Mouse (Mus musculus): ENCODE results near the gene Lyrm4. TPM values are rescaled to one million over a fixed set of nuclear protein-coding genes. Genes with fewer than 3 reads are reported as not detected.

Gene Lyrm4
- total and polyA plus RNA-seq, 3 experiments = 22.6 to 25.4 TPM; not detected in 1

GRCm38 (mm10) chr13:35947354-35948000 is 169.8 kb downstream of the Lyrm4 start:
- H3K79me2 ChIP-seq (ENCODE audit: control insufficient read depth, insufficient read depth, low read length, poor library complexity) = no peaks in the 10 kb centered on the region
- H3K27me3 ChIP-seq (ENCODE audit: control insufficient read depth in 1 of 2, insufficient read depth in 2 of 2, low read length in 2 of 2) = no peaks in the 10 kb centered on the region
- H3K27ac ChIP-seq (ENCODE audit: control insufficient read depth, low read depth, low read length) = no peak overlapping the region
- H3K36me3 ChIP-seq (ENCODE audit: control insufficient read depth in 1 of 2, insufficient read depth in 2 of 2, low read length in 2 of 2) = no peaks in the 10 kb centered on the region
- no peak overlapping the region for H3K9ac ChIP-seq (ENCODE audit: control insufficient read depth, low read depth, low read length, poor library complexity, severe bottlenecking)
- no peaks in the 10 kb centered on the region for H3K9me3 ChIP-seq (replicated peaks; ENCODE audit: insufficient read depth, low read length)
- DNase-seq (ENCODE audit: low read depth, low spot score) = peak; percentile 83
- H3K4me3 ChIP-seq (ENCODE audit: control insufficient read depth in 1 of 2, insufficient read depth in 1 of 2, low read depth in 2 of 2, low read length in 2 of 2) = no peak overlapping the region
- H3K4me1 ChIP-seq (ENCODE audit: control insufficient read depth in 1 of 2, insufficient read depth in 2 of 2, low read length in 2 of 2) = no peaks in the 10 kb centered on the region
- peak; percentile 97 for TF ChIP-seq SMC3 (IDR thresholded peaks at IDR 0.05; ENCODE audit: low read depth, low read length)
- no peak for TF ChIP-seq POLR2AphosphoS5 (IDR thresholded peaks at IDR 0.05; ENCODE audit: borderline replicate concordance, low read depth, low read length)
- no peak for TF ChIP-seq TAL1 (IDR thresholded peaks at IDR 0.05; ENCODE audit: low read length)
- no peak for TF ChIP-seq JUND (IDR thresholded peaks at IDR 0.05; ENCODE audit: low read depth, low read length)
- TF ChIP-seq MEF2A (IDR thresholded peaks at IDR 0.05; ENCODE audit: extremely low read depth, insufficient replicate concordance, low read depth, low read length, poor library complexity, severe bottlenecking) = no peak
- TF ChIP-seq ELF1 (IDR thresholded peaks at IDR 0.05; ENCODE audit: low read depth, low read length) = no peak
- no peak for TF ChIP-seq NRF1 (IDR thresholded peaks at IDR 0.05; ENCODE audit: insufficient read depth, low read depth, low read length, poor library complexity, severe bottlenecking)
- TF ChIP-seq ZKSCAN1 (IDR thresholded peaks at IDR 0.05; ENCODE audit: low read depth, low read length) = no peak
- TF ChIP-seq MYC (IDR thresholded peaks at IDR 0.05; ENCODE audit: low read depth, low read length) = peak; percentile 59; the same call in 1 of the 2 replicates
- TF ChIP-seq CTCF (IDR thresholded peaks at IDR 0.05 in 2 of 3, conservative IDR thresholded peaks at IDR 0.05 in 1 of 3; ENCODE audit: control insufficient read depth in 1 of 3, insufficient read depth in 1 of 3, low read depth in 2 of 3, low read length in 3 of 3, poor library complexity in 1 of 3, severe bottlenecking in 1 of 3) = peak; percentile 87 to 94 (median 89)
- TF ChIP-seq BHLHE40 (IDR thresholded peaks at IDR 0.05; ENCODE audit: borderline replicate concordance, low read depth, low read length) = 0 out of 2 replicates have a peak, but pooled peaks have one; percentile 10
- TF ChIP-seq MAFK (IDR thresholded peaks at IDR 0.05; ENCODE audit: borderline replicate concordance, low read depth, low read length) = no peak
- no peak for TF ChIP-seq NELFE (IDR thresholded peaks at IDR 0.05; ENCODE audit: low read depth, low read length)
- TF ChIP-seq ZC3H11A (IDR thresholded peaks at IDR 0.05; ENCODE audit: low read depth, low read length) = peak; percentile 98
- no peak for TF ChIP-seq POLR2A (IDR thresholded peaks at IDR 0.05; ENCODE audit: control insufficient read depth in 1 of 2, insufficient read depth in 1 of 2, low read depth in 1 of 2, low read length in 2 of 2, poor library complexity in 1 of 2)
- no peak for TF ChIP-seq USF2 (IDR thresholded peaks at IDR 0.05; ENCODE audit: borderline replicate concordance in 1 of 2, insufficient read depth in 1 of 2, low read depth in 1 of 2, low read length in 2 of 2)
- TF ChIP-seq MYB (IDR thresholded peaks at IDR 0.05; ENCODE audit: low read depth, low read length) = no peak
- no peak for TF ChIP-seq CHD1 (IDR thresholded peaks at IDR 0.05; ENCODE audit: low read depth, low read length)
- no peak for TF ChIP-seq MAZ (IDR thresholded peaks at IDR 0.05; ENCODE audit: low read depth, low read length)
- no peak for TF ChIP-seq ETS1 (IDR thresholded peaks at IDR 0.05; ENCODE audit: low read depth, low read length)
- peak; percentile 61 for TF ChIP-seq SIN3A (IDR thresholded peaks at IDR 0.05; ENCODE audit: low read length)
- TF ChIP-seq MXI1 (IDR thresholded peaks at IDR 0.05; ENCODE audit: low read depth, low read length) = 0 out of 2 replicates have a peak, but pooled peaks have one; percentile 28
- no peak for TF ChIP-seq MAX (IDR thresholded peaks at IDR 0.05; ENCODE audit: low read length)
- no peak for TF ChIP-seq CHD2 (IDR thresholded peaks at IDR 0.05; ENCODE audit: low read length)
- no peak for TF ChIP-seq UBTF (IDR thresholded peaks at IDR 0.05; ENCODE audit: borderline replicate concordance, insufficient read depth, low read depth, low read length)
- TF ChIP-seq KAT2A (conservative IDR thresholded peaks at IDR 0.05; ENCODE audit: low read depth, low read length) = no peak
- TF ChIP-seq USF1 (IDR thresholded peaks at IDR 0.05; ENCODE audit: low read depth, low read length) = no peak
- no peak for TF ChIP-seq E2F4 (IDR thresholded peaks at IDR 0.05; ENCODE audit: borderline replicate concordance, low read depth, low read length)
- no peak for TF ChIP-seq TCF12 (IDR thresholded peaks at IDR 0.05; ENCODE audit: low read depth, low read length)
- TF ChIP-seq RCOR1 (IDR thresholded peaks at IDR 0.05; ENCODE audit: low read depth, low read length) = no peak
- TF ChIP-seq ZNF384 (IDR thresholded peaks at IDR 0.05; ENCODE audit: low read depth, low read length) = no peak
- TF ChIP-seq EP300 (IDR thresholded peaks at IDR 0.05; ENCODE audit: low read depth in 1 of 2, low read length in 2 of 2) = no peak
- TF ChIP-seq HCFC1 (IDR thresholded peaks at IDR 0.05; ENCODE audit: low read depth, low read length) = no peak
- peak; percentile 98 for TF ChIP-seq RAD21 (IDR thresholded peaks at IDR 0.05; ENCODE audit: low read depth, low read length)
- TF ChIP-seq GATA1 (IDR thresholded peaks at IDR 0.05; ENCODE audit: low read depth, low read length) = no peak
- no peak for TF ChIP-seq GABPA (IDR thresholded peaks at IDR 0.05; ENCODE audit: low read depth, low read length)
- no peak for TF ChIP-seq TBP (IDR thresholded peaks at IDR 0.05; ENCODE audit: low read depth, low read length)
